Mouse (Mus musculus): Measurements from ENCODE around the gene Ino80d.

- TF ChIP-seq CHD2 (IDR thresholded peaks at IDR 0.05; ENCODE audit: low read depth, low read length), result no peak
- no peak for TF ChIP-seq MAFK (IDR thresholded peaks at IDR 0.05; ENCODE audit: insufficient read depth, low read depth, low read length)
- no peak for TF ChIP-seq ZC3H11A (IDR thresholded peaks at IDR 0.05; ENCODE audit: borderline replicate concordance, low read depth, low read length)
- TF ChIP-seq ZNF384 (IDR thresholded peaks at IDR 0.05; ENCODE audit: low read depth, low read length), result no peak
- TF ChIP-seq HCFC1 (IDR thresholded peaks at IDR 0.05; ENCODE audit: borderline replicate concordance, insufficient read depth, low read length), result no peak
Observed at GRCm38 (mm10) chr1:62952319-62952718, 162.1 kb downstream of the Ino80d start.
